Mouse (Mus musculus): ENCODE measurements around the gene Mnd1.
A peak's percentile ranks its signal among the peaks of the same experiment; 100 is the strongest.

The Mnd1 gene

GRCm38 (mm10) chr3:84155558-84156006 lies at the start of gene Mnd1:
Gene Mnd1 (minus strand): TSS chr3:84155786.
- DNase-seq (ENCODE audit: low read depth, low spot score): peak; percentile 71

GRCm38 (mm10) chr3:84204640-84205039 lies 49.1 kb upstream of the Mnd1 start:
- no peak for DNase-seq (ENCODE audit: low read depth, low spot score)

DNA sequence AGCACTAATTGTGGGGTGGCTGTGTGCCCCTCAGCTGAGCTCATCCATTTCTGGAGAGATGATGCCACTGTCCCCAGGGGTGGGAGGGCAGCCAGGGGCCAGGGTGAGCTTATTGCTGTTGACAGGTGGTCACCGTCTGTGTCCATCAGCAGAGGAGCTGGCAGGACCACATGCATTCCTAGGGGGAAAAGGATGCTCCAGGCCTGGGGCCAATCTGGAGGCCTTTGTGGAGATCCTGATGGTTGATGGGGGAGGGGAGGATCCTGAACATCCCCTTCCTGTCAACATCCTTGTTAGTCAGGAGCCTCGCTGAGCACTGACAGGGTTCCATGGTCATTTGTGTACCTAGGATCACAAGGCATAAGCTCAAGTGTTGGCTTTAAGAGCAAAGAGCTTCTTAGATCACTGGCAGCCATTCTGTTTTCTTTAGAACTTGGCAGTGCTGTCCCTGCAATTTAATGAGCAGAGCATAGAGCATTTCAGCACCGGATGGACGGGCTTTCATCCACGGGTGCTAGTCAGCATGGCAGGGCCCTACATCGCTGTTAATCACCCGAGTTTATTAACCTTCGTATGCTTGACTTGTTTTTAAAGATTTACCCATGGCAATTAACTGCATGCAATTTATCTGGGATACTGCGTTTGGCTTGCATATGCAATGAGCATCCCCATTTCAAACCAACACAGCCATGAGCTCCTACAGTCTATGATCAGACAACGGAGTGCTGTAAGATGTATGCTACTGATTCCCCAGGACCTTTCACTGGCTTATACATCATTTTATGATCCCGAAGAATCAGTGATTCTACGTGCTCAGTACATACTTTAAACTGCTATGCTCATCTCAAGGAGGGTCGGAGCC lies 45.2 kb upstream of the Mnd1 start:
- no peak for DNase-seq (ENCODE audit: low read depth, low spot score)

DNA sequence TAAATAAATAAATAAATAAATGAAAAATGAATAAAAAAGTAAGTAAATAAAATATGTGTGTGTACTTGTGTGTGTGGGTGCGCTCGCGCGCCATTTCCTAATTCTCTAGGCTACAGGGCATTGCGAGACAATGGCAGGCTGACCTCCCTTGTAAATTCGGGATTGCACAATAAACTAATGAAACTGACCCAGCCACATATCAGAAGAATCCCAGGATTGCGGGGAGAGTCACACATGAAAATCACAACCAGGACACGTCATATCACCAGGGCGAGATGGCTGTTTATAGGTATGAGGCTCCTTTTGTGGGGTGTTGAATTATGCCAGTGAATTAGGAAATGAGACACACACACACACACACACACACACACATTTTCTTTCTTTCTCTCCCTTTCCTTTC lies 43.9 kb upstream of the Mnd1 start:
- DNase-seq (ENCODE audit: low read depth, low spot score): no peak

DNA sequence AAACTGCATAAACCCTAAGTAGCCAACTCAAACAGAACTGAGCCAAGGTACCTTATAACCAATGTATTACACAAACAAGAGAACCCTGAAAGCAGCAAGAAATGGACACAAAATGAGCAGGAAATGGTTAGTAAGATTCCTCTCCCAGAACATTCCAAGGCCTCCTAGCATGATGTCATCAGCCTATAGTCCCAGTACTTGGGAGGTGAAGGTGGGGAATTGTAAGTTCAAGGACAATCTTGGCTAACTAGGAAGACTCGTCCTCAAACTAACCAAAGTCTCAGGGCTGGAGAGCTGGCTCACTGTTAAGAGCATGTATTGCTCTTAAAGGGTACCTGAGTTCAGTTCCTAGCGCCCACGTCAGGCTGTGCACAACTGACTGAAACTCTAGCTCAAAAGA lies 42.6 kb upstream of the Mnd1 start:
- no peak for DNase-seq (ENCODE audit: low read depth, low spot score)

- no peak for DNase-seq (ENCODE audit: low read depth, low spot score)
Observed at GRCm38 (mm10) chr3:84193881-84194280, 38.3 kb upstream of the Mnd1 start.

DNA sequence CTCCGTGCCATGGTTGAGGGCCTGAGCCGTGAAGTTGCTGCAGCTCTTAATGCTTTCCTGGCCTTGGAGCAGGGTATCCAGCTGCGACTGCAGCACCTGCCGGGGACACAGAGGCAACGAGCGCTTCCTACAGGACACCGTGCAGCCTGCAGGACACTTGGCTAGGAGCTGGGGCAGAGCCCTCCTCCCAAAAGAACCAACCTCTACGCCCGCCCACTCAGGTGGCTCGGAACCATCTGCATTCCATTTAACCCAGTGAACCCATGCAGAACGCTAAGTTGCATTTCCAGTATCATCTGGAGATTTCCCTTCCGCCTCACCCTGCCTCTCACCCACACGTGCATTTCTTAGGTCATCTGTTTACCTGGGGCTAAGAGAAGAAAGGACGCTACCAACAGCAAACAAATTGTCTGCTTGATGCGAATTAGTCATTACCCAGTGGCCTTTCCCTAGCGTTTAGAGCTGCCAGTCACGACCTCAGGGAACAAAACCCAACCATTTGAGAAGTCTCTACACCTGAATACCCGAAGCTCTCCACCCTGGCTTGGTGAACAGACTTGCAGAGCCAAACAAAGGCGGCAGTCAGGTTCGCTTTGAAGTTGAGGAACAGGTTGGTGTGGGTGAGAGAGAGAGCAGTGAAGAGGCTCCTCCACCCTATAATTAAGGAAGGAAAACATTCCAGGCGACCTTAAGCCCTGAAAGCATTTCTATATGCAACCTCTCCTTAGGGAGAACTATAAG lies 35.7 kb upstream of the Mnd1 start:
- DNase-seq (ENCODE audit: low read depth, low spot score): no peak

DNA sequence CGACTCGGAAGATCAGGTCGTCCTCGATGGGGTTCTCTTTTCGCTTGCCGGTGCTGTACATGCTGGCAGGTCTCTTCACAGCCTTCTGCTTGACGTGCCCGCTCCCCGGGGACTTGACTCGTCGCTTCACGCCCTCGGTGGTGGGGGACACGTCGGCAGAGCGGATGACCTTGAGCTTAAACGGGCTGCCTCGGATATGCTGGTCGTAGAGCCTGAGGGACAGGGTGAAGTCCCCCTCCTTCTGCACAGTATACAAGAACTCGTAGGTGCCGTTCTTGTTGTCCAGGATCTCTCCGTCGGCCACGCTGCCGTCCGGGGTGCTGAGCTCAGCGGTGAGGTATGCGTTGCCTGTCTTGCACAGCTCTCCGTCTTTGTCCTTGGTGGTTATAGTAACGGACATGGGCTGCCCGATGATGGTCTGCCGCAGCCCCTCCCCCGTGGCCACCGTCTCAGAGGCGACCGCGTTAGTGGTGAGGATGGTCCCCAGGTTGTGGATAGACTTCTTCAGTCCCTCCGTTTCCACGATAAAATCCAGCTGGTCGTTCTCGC lies 35.0 kb upstream of the Mnd1 start:
- no peak for DNase-seq (ENCODE audit: low read depth, low spot score)

DNA sequence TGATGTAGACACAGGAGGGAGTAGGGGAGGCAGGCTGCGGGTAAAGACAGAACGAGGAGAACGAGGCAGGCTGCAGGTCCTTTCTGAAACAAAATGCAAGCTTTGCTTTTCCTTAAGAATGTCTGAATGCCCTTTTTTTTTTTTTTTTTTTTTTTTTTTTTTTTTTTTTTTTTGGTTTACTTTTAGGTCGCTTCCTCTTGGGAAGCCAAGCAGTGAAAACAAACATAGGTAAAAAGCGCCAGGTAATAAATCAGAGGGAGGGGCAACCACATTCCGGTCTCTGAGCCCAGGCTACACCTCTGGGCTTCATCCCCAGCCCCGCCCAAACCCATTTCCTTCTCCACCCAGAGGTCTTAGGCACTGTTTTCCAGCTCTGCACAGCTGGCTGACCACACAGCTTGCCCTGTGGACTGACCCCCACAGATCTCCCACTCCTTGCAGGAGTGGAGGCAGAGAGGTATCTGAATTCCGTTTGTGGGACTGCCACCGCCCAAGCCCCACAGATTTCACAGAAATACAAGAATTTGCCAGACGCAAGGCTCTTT lies 34.1 kb upstream of the Mnd1 start:
- DNase-seq (ENCODE audit: low read depth, low spot score): no peak

DNA sequence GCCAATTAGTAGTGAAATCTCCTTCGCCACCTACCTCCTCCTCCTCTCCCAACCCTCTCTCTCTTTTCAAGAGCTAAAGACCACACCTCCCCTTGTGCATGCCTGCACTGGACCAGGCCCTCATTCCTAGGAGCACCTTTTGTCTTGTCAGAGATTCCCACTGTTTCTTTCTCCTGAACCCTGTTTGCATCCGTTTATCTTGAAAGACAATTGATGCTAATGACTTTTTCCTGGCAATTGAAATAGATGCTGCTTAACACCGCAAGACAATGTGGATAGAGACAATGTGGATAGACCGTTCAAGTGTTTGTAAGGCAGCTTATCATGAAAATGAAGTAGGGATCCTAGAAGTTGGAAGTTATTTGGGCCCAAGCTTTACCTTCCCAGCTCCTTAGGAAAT lies 26.1 kb upstream of the Mnd1 start:
- DNase-seq (ENCODE audit: low read depth, low spot score): no peak

DNA sequence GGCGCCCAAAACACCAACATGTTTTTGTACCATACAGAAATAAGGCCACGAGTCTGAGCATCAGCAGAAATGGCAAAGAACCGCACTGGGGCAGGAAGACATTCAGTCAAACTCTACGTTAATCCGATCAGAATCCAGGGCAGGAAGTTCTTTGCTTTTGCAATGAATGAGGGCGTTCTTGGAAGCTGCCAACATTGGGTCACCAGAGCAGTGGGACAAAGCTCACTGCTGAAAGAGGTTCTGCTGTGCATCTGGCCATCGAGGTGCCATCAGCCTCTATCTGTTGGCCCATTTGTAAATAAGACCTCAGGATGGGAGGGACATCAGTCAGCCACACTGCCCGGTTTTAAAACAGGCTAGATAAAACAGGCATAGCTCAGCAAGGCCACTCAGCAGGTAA lies 25.5 kb upstream of the Mnd1 start:
- no peak for DNase-seq (ENCODE audit: low read depth, low spot score)

GRCm38 (mm10) chr3:84180304-84180703 lies 24.7 kb upstream of the Mnd1 start:
- DNase-seq (ENCODE audit: low read depth, low spot score): no peak

DNA sequence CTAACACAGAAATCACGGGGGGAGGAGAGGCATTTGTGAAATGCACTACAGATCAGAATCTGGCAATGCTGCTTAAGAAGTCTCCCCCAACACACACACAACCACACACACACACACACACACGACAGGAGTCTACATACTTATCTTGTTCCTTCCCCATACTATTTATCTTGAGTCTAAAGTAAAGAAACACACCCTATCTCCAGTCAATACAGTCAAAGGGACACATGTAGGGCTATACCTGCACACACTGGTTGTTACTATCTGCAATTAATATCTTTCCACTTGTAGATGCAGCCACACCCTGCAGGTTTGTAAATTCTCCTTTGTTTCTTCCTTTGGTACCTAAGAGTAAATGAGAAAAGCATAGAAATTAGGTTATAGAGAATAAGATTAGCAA lies 22.2 kb upstream of the Mnd1 start:
- DNase-seq (ENCODE audit: low read depth, low spot score): no peak

DNA sequence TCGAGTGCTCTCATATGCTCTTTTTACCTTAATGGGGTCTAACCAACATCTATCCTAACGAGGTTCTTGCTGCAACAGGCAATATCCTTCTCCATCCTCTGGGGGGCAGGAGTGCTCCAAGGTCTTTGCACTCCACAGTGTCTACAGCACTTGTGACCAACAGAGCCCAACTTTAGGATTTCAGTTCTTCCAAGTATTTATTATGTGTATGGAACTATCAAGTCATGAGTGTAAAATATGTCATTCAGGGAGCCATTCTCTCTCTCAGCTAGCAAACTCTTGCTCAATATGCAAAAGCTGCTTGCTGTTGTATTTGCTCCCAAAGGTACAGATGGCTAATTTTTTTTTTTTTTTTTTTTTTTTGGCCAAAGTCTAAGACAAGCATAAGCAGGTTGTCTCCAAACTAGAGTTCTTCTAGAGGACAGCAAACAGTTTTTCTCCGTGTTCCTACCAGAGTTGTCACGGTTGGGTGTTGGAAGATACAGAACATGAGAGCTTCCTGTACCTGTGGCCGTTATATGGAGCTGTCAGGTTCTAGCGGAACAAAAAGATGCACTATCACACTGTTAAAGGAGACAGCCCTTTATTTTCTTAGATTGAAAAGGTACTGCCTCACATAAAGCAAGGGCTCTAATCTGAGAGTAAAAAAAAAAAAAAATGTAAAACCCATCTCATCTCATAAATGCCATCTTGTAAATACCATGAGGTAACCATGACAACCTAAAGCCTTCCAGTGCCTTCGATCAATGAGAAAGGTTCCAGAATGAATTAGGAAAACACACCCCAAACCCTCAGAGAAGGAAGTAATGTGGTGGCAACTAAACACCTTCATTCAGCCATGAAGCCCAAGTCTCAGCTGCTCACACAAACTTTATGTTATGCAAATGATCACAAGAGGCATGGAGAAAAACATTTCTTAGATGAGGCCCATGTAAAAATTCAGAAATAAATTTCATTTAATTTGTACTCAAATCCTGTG lies 20.0 kb upstream of the Mnd1 start:
- DNase-seq (ENCODE audit: low read depth, low spot score): peak; percentile 49

GRCm38 (mm10) chr3:84173581-84174154 lies 18.1 kb upstream of the Mnd1 start, which contains the start of gene Gm6525:
Gene Gm6525 (plus strand): TSS chr3:84174104.
- no peak for DNase-seq (ENCODE audit: low read depth, low spot score)

DNA sequence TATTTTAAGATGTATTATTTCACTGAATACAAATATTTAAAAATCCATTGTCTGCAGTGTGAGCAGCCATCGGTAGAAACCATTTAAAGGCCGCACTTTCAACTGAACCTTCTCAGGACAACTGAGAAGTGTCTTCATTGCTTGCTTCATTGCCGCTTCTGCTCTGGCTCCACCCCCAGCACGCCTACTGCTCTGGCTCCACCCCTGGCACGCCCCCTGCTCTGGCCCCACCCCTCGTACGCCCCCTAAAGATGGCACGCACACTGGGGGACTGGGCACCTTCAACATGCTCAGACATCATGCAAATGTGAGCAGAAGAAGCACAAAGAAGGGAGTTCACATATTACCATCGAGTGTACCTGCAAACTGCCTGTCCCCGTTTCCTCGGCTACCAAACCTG lies 16.8 kb upstream of the Mnd1 start:
- DNase-seq (ENCODE audit: low read depth, low spot score): no peak

- no peak for DNase-seq (ENCODE audit: low read depth, low spot score)
Observed at GRCm38 (mm10) chr3:84169393-84170005, 13.9 kb upstream of the Mnd1 start.

GRCm38 (mm10) chr3:84168943-84169342 lies 13.4 kb upstream of the Mnd1 start:
- DNase-seq (ENCODE audit: low read depth, low spot score): no peak

GRCm38 (mm10) chr3:84166073-84166472 lies 10.5 kb upstream of the Mnd1 start:
- no peak for DNase-seq (ENCODE audit: low read depth, low spot score)

- no peak for DNase-seq (ENCODE audit: low read depth, low spot score)
Observed at GRCm38 (mm10) chr3:84165391-84165790, 9.8 kb upstream of the Mnd1 start.
